ENCODE assay signal across 8 mouse cellular contexts in genomic region chr17:23660117-23660875, GRCm38 (mm10). TPM values are rescaled to one million over a fixed set of nuclear protein-coding genes. Genes with fewer than 3 reads are reported as not detected.
DNase-seq lines count a peak whose midpoint lies in the region; ATAC-seq and TF ChIP-seq lines count a peak whose summit lies in the region.

Gene Bicdl2, plus strand, starts transcription at chr17:23660506.

- no peak for TF ChIP-seq POLR2A in testis, adult 2 months (IDR thresholded peaks at IDR 0.05; ENCODE audit: control insufficient read depth, low read depth, low read length)
- no peak for TF ChIP-seq POLR2A in small intestine, adult 2 months (IDR thresholded peaks at IDR 0.05; ENCODE audit: low read depth, low read length)

- H3K36me3 ChIP-seq in testis, adult 2 months (ENCODE audit: control insufficient read depth, insufficient read depth, low read length), result no peaks in the 10 kb centered on the region
- H3K36me3 ChIP-seq in hindbrain, embryonic 15.5 days, result no peaks in the 10 kb centered on the region
- peaks cover 1% of the 10 kb centered on the region; the same call in 1 of the 2 replicates for H3K36me3 ChIP-seq in small intestine, adult 2 months (ENCODE audit: control insufficient read depth, insufficient read depth, low read length)

- no peak for DNase-seq in testis, postnatal 14 days (ENCODE audit: low spot score)
- DNase-seq in cerebellum, adult 9-11 months, result peak; percentile 57
- DNase-seq in liver (peak; percentile 49), adipocyte (ENCODE audit: low spot score) (no peak)

- H3K9ac ChIP-seq in hindbrain, embryonic 15.5 days, result no peak within 1 kb of the TSS

- H3K4me1 ChIP-seq in testis, adult 2 months (ENCODE audit: control insufficient read depth, insufficient read depth, low read length), result peaks cover 19% of the 10 kb centered on the region
- H3K4me1 ChIP-seq in hindbrain, embryonic 15.5 days (replicated peaks), result peaks cover 6% of the 10 kb centered on the region; the same call in 1 of the 2 replicates
- peaks cover 2% of the 10 kb centered on the region; the same call in 1 of the 2 replicates for H3K4me1 ChIP-seq in small intestine, adult 2 months (ENCODE audit: control insufficient read depth, insufficient read depth, insufficient read length, low read length)

- no peak for ATAC-seq in hindbrain, embryonic 15.5 days (ENCODE audit: low FRiP score, low read depth)
- ATAC-seq in frontal cortex, adult (ENCODE audit: low TSS enrichment), result no peak

- no peak within 1 kb of the TSS for H3K27ac ChIP-seq in testis, adult 2 months (ENCODE audit: control insufficient read depth, insufficient read depth, low read depth, low read length)
- no peak within 1 kb of the TSS for H3K27ac ChIP-seq in hindbrain, embryonic 15.5 days (replicated peaks)
- H3K27ac ChIP-seq in small intestine, adult 2 months (ENCODE audit: insufficient read depth, low read depth, low read length), result no peak within 1 kb of the TSS

- H3K27me3 ChIP-seq in testis, adult 2 months (ENCODE audit: control insufficient read depth, insufficient read depth, low read length), result no peaks in the 10 kb centered on the region
- peaks cover 49% of the 10 kb centered on the region for H3K27me3 ChIP-seq in hindbrain, embryonic 15.5 days
- H3K27me3 ChIP-seq in small intestine, adult 2 months (ENCODE audit: control insufficient read depth, insufficient read depth, low read length), result no peaks in the 10 kb centered on the region

- no peak within 1 kb of the TSS for H3K4me2 ChIP-seq in hindbrain, embryonic 15.5 days

- 6% methylated on average over 27 of the region's 27 CpGs for WGBS in hindbrain, embryonic 15.5 days
- 3% methylated on average over 27 of the region's 27 CpGs for WGBS in small intestine, adult 2 months

- no peak within 1 kb of the TSS; the same call in 1 of the 2 replicates for H3K4me3 ChIP-seq in testis, adult 2 months (ENCODE audit: control insufficient read depth, low read depth, low read length)
- H3K4me3 ChIP-seq in hindbrain, embryonic 15.5 days, result 0 out of 2 replicates have a peak within 1 kb of the TSS, but pooled peaks have one; percentile 4
- peak within 1 kb of the TSS; percentile 87 for H3K4me3 ChIP-seq in small intestine, adult 2 months (ENCODE audit: low read depth, low read length)

- TF ChIP-seq CTCF in testis, adult 2 months (IDR thresholded peaks at IDR 0.05; ENCODE audit: control insufficient read depth, insufficient read depth, insufficient replicate concordance, low read depth, low read length), result peak; percentile 70
- peak; percentile 89 for TF ChIP-seq CTCF in small intestine, adult 2 months (IDR thresholded peaks at IDR 0.05; ENCODE audit: extremely low read depth, insufficient read length, insufficient replicate concordance, low read depth, low read length)

- no peaks in the 10 kb centered on the region for H3K9me3 ChIP-seq in hindbrain, embryonic 15.5 days

RNA-seq across cellular contexts. Expression of gene Bicdl2, which starts in this region (rescaled TPM):
- 1.0 and 1.5 TPM in 2 replicates for polyA plus RNA-seq in testis, adult 2 months (2012; rRNA removed)
- polyA plus RNA-seq in hindbrain, embryonic 15.5 days (2015; fragmentation: Nextera tagmentation; extraction: Ambion mirVana), result 0.13 TPM in 1 of 2 replicates, not detected in the other
- 5.2 and 6.0 TPM in 2 replicates for polyA plus RNA-seq in small intestine, adult 2 months (2012; rRNA removed)

Comparison
In these comparisons a context has a peak if more than half of its experiments do, and no peak if none do; other contexts are left out.
1. DNase-seq: peak in cerebellum, adult 9-11 months (single experiment) and liver (single experiment); none in testis, postnatal 14 days (single experiment) and adipocyte (single experiment).